Mouse (Mus musculus) left cerebral cortex, adult 11 months (tissue): ENCODE data around the gene Galntl6.

Experiments
- DNase-seq: peaks from one replicate; pipeline ENCODE4 v3.0.0; 2022; ENCODE audit warnings: low spot score

The Galntl6 gene

GRCm38 (mm10) chr8:58258577-58259315 is 653.7 kb downstream of the Galntl6 start:
- DNase-seq, result no peak

- DNase-seq, result no peak
Observed at GRCm38 (mm10) chr8:58253620-58254019, 658.8 kb downstream of the Galntl6 start.

- DNase-seq, result no peak
Observed at GRCm38 (mm10) chr8:58244830-58245229, 667.6 kb downstream of the Galntl6 start.

- DNase-seq, result no peak
Observed at GRCm38 (mm10) chr8:58234220-58234619, 678.2 kb downstream of the Galntl6 start.

GRCm38 (mm10) chr8:58228725-58229124 is 683.7 kb downstream of the Galntl6 start:
- no peak for DNase-seq

- DNase-seq, result no peak
Observed at GRCm38 (mm10) chr8:58217885-58218284, 694.6 kb downstream of the Galntl6 start.

- no peak for DNase-seq
Observed at GRCm38 (mm10) chr8:58189694-58190093, 722.7 kb downstream of the Galntl6 start.

- peak; percentile 12 for DNase-seq
Observed at GRCm38 (mm10) chr8:58146961-58147360, 765.5 kb downstream of the Galntl6 start.

GRCm38 (mm10) chr8:58086733-58087132 is 825.7 kb downstream of the Galntl6 start:
- no peak for DNase-seq

GRCm38 (mm10) chr8:58084931-58085330 is 827.5 kb downstream of the Galntl6 start:
- DNase-seq, result peak; percentile 26

GRCm38 (mm10) chr8:58081715-58082114 is 830.7 kb downstream of the Galntl6 start:
- no peak for DNase-seq

GRCm38 (mm10) chr8:58074611-58075010 is 837.8 kb downstream of the Galntl6 start:
- no peak for DNase-seq

- DNase-seq, result no peak
Observed at GRCm38 (mm10) chr8:58073733-58074132, 838.7 kb downstream of the Galntl6 start.

GRCm38 (mm10) chr8:58032271-58032670 is 880.2 kb downstream of the Galntl6 start:
- DNase-seq, result no peak

- DNase-seq, result no peak
Observed at GRCm38 (mm10) chr8:58025558-58025957, 886.9 kb downstream of the Galntl6 start.

- DNase-seq, result no peak
Observed at GRCm38 (mm10) chr8:58025094-58025493, 887.3 kb downstream of the Galntl6 start.

GRCm38 (mm10) chr8:58023426-58024176 is 888.8 kb downstream of the Galntl6 start:
- DNase-seq, result no peak

- DNase-seq, result no peak
Observed at GRCm38 (mm10) chr8:57989428-57990171, 922.8 kb downstream of the Galntl6 start.

GRCm38 (mm10) chr8:57977372-57977771 is 935.1 kb downstream of the Galntl6 start:
- DNase-seq, result no peak

GRCm38 (mm10) chr8:57974093-57974492 is 938.3 kb downstream of the Galntl6 start:
- DNase-seq, result no peak

- no peak for DNase-seq
Observed at GRCm38 (mm10) chr8:57972832-57973231, 939.6 kb downstream of the Galntl6 start.

- no peak for DNase-seq
Observed at GRCm38 (mm10) chr8:57966676-57967075, 945.8 kb downstream of the Galntl6 start.

- DNase-seq, result no peak
Observed at GRCm38 (mm10) chr8:57965508-57965907, 946.9 kb downstream of the Galntl6 start.
